Mouse (Mus musculus) bone marrow macrophage, adult 2 months (primary cell): ENCODE measurements at regions not wholly inside any gene's neighbourhood (a gene's known extent, or its start where the extent isn't known, plus 50 kb on each side); places are given as distances from the start of the nearest gene placed in this dataset.

Experiments
- CTCF ChIP-seq: IDR thresholded peaks from 2 replicates; pipeline ENCODE4 v1.5.1; 2012; ENCODE audit warnings: low read depth, mild to moderate bottlenecking, low read length, moderate library complexity
- POLR2A ChIP-seq: IDR thresholded peaks from 2 replicates; pipeline ENCODE4 v1.6.1; 2012; ENCODE audit warnings: mild to moderate bottlenecking, low read depth, low read length, borderline replicate concordance

DNA sequence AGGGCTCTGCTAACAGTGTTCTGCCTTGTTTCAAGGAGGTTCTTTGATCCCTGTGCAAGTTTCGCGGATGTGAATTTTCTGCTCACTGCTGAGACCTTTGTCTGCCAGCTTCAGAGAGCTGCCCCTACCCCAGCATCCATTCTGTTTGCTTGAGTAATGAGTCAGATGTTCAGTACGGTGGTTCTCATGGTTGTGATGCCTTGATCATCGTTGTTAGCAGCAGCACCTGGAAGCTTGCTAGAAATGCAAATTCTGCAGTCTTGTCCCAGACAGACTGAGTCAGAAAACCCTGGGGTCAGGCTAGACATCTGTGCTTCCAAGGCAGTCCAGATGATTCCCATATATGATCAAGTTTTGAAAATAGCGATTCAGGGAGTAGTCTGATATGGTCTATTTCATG, 75.2 kb upstream of the Prdm1 start:
- TF ChIP-seq CTCF = no peak
- no peak for TF ChIP-seq POLR2A
